Mouse (Mus musculus): ENCODE measurements around the gene Exosc10. TPM values are rescaled to one million over a fixed set of nuclear protein-coding genes. Genes with fewer than 3 reads are reported as not detected.

Gene Exosc10
- polyA plus RNA-seq, 1 experiment = 53.7 TPM

DNA sequence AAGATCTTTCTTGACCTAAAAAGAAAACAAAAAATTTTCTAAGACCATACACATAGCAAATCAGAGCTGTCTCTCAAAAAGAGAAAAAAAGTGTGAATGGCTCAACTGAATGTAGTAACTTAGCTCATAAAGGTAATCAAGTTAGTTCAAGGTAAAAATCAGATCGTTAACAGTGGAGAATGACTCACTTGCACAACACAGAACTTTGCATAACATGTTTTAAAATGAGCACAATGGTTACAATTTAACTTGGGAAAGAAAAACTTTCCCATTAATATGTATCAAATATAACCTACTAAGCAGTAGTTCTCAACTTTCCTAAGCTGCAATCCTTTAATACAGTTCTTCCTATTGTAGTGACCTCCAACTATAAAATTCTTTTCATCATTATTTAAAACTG, 62.5 kb downstream of the Exosc10 start:
- H3ac ChIP-seq (ENCODE audit: control insufficient read depth, insufficient read length, low read depth) = no peak overlapping the region
- H3K27me3 ChIP-seq (ENCODE audit: control insufficient read depth, insufficient read depth, insufficient read length) = no peaks in the 10 kb centered on the region
- no peak overlapping the region for H3K4me3 ChIP-seq (ENCODE audit: insufficient read depth, poor library complexity, severe bottlenecking)
- peaks cover 99% of the 10 kb centered on the region for H3K79me2 ChIP-seq (ENCODE audit: control insufficient read depth, insufficient read depth)
- H3K36me3 ChIP-seq (ENCODE audit: control insufficient read depth, insufficient read depth) = peaks cover 92% of the 10 kb centered on the region
- TF ChIP-seq CTCF (IDR thresholded peaks at IDR 0.05; ENCODE audit: control insufficient read depth, insufficient read depth, insufficient read length) = no peak
- TF ChIP-seq MAX (IDR thresholded peaks at IDR 0.05) = no peak
- TF ChIP-seq MYOD1 (IDR thresholded peaks at IDR 0.05; ENCODE audit: control insufficient read depth, insufficient read length, low read depth) = no peak
- TF ChIP-seq CEBPB (IDR thresholded peaks at IDR 0.05; ENCODE audit: low read depth) = no peak
- no peak for TF ChIP-seq FOSL1 (IDR thresholded peaks at IDR 0.05; ENCODE audit: insufficient read depth, low read length, poor library complexity, severe bottlenecking)
- TF ChIP-seq MYOG (IDR thresholded peaks at IDR 0.05; ENCODE audit: control insufficient read depth, extremely low read depth, insufficient read length) = no peak
- TF ChIP-seq USF1 (IDR thresholded peaks at IDR 0.05; ENCODE audit: low read depth) = no peak
- H3K79me3 ChIP-seq (ENCODE audit: low read depth) = peaks cover 70% of the 10 kb centered on the region

DNA sequence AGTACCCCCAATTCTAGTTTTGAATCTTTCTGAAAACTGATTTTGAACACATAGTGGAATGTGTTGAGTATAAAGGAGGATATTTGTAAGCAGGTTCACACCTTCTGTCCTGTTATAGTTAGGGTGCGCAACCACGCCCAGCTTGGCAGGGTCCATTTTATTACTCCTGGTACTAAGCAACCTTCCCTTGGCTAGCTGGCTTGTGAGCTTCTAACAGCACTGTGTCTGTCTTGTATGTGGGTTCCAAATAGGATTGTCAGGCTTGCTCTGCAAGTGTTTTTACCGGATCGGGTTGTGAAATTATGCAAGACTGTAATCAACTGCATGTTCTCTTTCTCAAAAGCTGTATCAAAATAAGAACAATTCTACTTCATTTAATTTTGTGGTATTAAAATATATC, 64.3 kb downstream of the Exosc10 start:
- no peak overlapping the region for H3K4me3 ChIP-seq (ENCODE audit: insufficient read depth, poor library complexity, severe bottlenecking)
- peaks cover 74% of the 10 kb centered on the region for H3K36me3 ChIP-seq (ENCODE audit: control insufficient read depth, insufficient read depth)
- no peak overlapping the region for H3ac ChIP-seq (ENCODE audit: control insufficient read depth, insufficient read length, low read depth)
- no peaks in the 10 kb centered on the region for H3K27me3 ChIP-seq (ENCODE audit: control insufficient read depth, insufficient read depth, insufficient read length)
- H3K79me3 ChIP-seq (ENCODE audit: low read depth) = peaks cover 70% of the 10 kb centered on the region
- TF ChIP-seq MAX (IDR thresholded peaks at IDR 0.05) (no peak), CTCF (IDR thresholded peaks at IDR 0.05; ENCODE audit: control insufficient read depth, insufficient read depth, insufficient read length) (no peak), FOSL1 (IDR thresholded peaks at IDR 0.05; ENCODE audit: insufficient read depth, low read length, poor library complexity, severe bottlenecking) (no peak), CEBPB (IDR thresholded peaks at IDR 0.05; ENCODE audit: low read depth) (no peak), MYOG (IDR thresholded peaks at IDR 0.05; ENCODE audit: control insufficient read depth, extremely low read depth, insufficient read length) (no peak), USF1 (IDR thresholded peaks at IDR 0.05; ENCODE audit: low read depth) (no peak), MYOD1 (IDR thresholded peaks at IDR 0.05; ENCODE audit: control insufficient read depth, insufficient read length, low read depth) (no peak)
- H3K79me2 ChIP-seq (ENCODE audit: control insufficient read depth, insufficient read depth) = peaks cover 91% of the 10 kb centered on the region

DNA sequence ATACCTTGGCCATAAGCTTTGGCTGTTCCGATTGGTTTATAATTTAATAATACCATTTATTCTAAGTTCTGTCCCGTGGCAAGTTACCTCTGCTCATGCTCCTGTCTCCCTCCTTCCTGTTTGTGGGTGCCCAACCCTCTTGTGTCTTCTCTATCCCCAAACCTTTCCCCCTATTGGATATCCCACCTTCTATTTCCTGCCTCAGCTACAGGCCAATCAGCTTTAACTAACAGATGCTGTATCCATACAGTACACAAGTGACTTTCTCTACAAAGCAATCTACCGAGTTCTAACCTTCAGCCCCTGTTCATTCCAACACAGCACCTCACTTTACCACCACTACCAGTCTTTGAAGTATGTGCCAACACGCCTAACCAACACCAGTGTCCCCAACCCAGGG, 65.4 kb downstream of the Exosc10 start:
- Histone ChIP-seq H3K4me3 (ENCODE audit: insufficient read depth, poor library complexity, severe bottlenecking) (no peak overlapping the region), H3ac (ENCODE audit: control insufficient read depth, insufficient read length, low read depth) (peak overlapping the region; percentile 9)
- TF ChIP-seq CEBPB (IDR thresholded peaks at IDR 0.05; ENCODE audit: low read depth) = no peak
- no peak for TF ChIP-seq FOSL1 (IDR thresholded peaks at IDR 0.05; ENCODE audit: insufficient read depth, low read length, poor library complexity, severe bottlenecking)
- TF ChIP-seq MAX (IDR thresholded peaks at IDR 0.05) = no peak
- no peak for TF ChIP-seq CTCF (IDR thresholded peaks at IDR 0.05; ENCODE audit: control insufficient read depth, insufficient read depth, insufficient read length)
- TF ChIP-seq MYOG (IDR thresholded peaks at IDR 0.05; ENCODE audit: control insufficient read depth, extremely low read depth, insufficient read length) = no peak
- no peak for TF ChIP-seq MYOD1 (IDR thresholded peaks at IDR 0.05; ENCODE audit: control insufficient read depth, insufficient read length, low read depth)
- TF ChIP-seq USF1 (IDR thresholded peaks at IDR 0.05; ENCODE audit: low read depth) = no peak

DNA sequence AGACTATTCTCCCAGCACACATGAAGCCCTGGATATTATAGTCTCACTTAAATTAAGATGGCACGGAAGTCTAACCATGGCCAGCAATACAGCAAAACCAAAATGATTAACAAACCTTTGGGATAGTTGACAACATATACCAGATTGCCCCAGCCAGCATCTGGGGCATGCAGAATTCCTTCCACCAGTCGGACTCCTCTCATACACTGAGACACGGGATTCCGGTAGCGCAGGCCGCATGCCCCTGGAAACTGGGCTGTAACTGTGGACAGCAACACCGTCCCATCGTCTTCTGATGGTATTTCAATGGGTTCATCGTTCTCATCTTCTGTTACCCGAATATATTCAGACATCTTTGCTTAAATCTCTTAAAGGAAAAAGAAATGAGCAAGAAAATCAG, 66.8 kb downstream of the Exosc10 start:
- H3K79me2 ChIP-seq (ENCODE audit: control insufficient read depth, insufficient read depth) = peaks cover 66% of the 10 kb centered on the region
- peak overlapping the region; percentile 35 for H3ac ChIP-seq (ENCODE audit: control insufficient read depth, insufficient read length, low read depth)
- H3K79me3 ChIP-seq (ENCODE audit: low read depth) = peaks cover 60% of the 10 kb centered on the region
- H3K4me3 ChIP-seq (ENCODE audit: insufficient read depth, poor library complexity, severe bottlenecking) = peak overlapping the region; percentile 89
- H3K27me3 ChIP-seq (ENCODE audit: control insufficient read depth, insufficient read depth, insufficient read length) = no peaks in the 10 kb centered on the region
- H3K36me3 ChIP-seq (ENCODE audit: control insufficient read depth, insufficient read depth) = peaks cover 51% of the 10 kb centered on the region
- TF ChIP-seq CTCF (IDR thresholded peaks at IDR 0.05; ENCODE audit: control insufficient read depth, insufficient read depth, insufficient read length) = no peak
- TF ChIP-seq MYOG (IDR thresholded peaks at IDR 0.05; ENCODE audit: control insufficient read depth, extremely low read depth, insufficient read length) = no peak
- TF ChIP-seq FOSL1 (IDR thresholded peaks at IDR 0.05; ENCODE audit: insufficient read depth, low read length, poor library complexity, severe bottlenecking) = no peak
- TF ChIP-seq CEBPB (IDR thresholded peaks at IDR 0.05; ENCODE audit: low read depth) = no peak
- TF ChIP-seq MAX (IDR thresholded peaks at IDR 0.05) = no peak
- no peak for TF ChIP-seq USF1 (IDR thresholded peaks at IDR 0.05; ENCODE audit: low read depth)
- no peak for TF ChIP-seq MYOD1 (IDR thresholded peaks at IDR 0.05; ENCODE audit: control insufficient read depth, insufficient read length, low read depth)

More for the DNA sequence above, 65.4 kb downstream of the Exosc10 start:
- Histone ChIP-seq H3K36me3 (ENCODE audit: control insufficient read depth, insufficient read depth) (peaks cover 65% of the 10 kb centered on the region), H3K27me3 (ENCODE audit: control insufficient read depth, insufficient read depth, insufficient read length) (no peaks in the 10 kb centered on the region), H3K79me2 (ENCODE audit: control insufficient read depth, insufficient read depth) (peaks cover 80% of the 10 kb centered on the region), H3K79me3 (ENCODE audit: low read depth) (peaks cover 70% of the 10 kb centered on the region)

DNA sequence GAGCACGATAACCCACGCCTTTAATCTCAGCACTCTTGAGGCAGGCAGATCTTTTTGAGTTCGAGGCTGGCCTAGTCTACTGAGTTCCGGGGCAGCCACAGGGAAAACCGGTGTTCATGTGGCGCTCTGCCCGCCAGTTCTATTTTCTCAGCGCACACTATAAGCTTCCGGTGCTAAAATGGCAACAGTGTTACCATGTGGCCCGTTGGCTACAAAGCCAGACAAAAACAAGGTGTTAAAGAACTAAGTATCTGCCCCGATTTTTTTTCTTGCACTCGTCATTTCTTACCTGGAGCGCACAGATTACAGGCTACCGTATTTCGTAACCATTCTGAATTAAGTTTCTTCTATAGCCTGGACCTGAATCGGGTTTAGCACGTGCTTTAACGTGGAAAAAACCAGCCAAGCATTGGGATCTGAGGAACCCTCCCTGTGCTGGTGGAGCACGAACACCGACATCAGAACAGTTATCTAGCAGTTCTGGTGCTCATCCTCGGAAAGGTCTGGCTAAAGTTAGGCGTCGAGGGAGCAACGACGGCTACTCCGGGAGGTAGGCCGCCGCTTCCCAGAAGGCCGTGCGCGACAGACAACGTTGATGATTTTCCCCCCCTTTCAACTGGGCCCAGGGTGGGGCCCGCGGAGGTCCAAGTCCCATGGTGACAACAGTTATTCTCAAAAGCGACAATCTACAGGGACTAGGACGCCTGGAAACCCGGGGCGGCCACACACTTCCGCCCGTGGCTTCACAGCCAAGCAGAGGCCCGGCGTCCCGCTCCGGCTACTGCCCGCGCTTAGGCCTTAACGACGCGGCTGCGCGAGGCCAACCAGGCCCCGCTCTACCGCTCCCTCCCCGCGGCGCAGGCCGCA, 67.8 kb downstream of the Exosc10 start:
- TF ChIP-seq MAX (IDR thresholded peaks at IDR 0.05) = peak; percentile 38
- no peak for TF ChIP-seq MYOG (IDR thresholded peaks at IDR 0.05; ENCODE audit: control insufficient read depth, extremely low read depth, insufficient read length)
- TF ChIP-seq FOSL1 (IDR thresholded peaks at IDR 0.05; ENCODE audit: insufficient read depth, low read length, poor library complexity, severe bottlenecking) = no peak
- TF ChIP-seq CEBPB (IDR thresholded peaks at IDR 0.05; ENCODE audit: low read depth) = no peak
- no peak for TF ChIP-seq CTCF (IDR thresholded peaks at IDR 0.05; ENCODE audit: control insufficient read depth, insufficient read depth, insufficient read length)
- Histone ChIP-seq H3ac (ENCODE audit: control insufficient read depth, insufficient read length, low read depth) (peak overlapping the region; percentile 96), H3K27me3 (ENCODE audit: control insufficient read depth, insufficient read depth, insufficient read length) (no peaks in the 10 kb centered on the region), H3K4me3 (ENCODE audit: insufficient read depth, poor library complexity, severe bottlenecking) (peak overlapping the region; percentile 89), H3K36me3 (ENCODE audit: control insufficient read depth, insufficient read depth) (peaks cover 41% of the 10 kb centered on the region), H3K79me2 (ENCODE audit: control insufficient read depth, insufficient read depth) (peaks cover 57% of the 10 kb centered on the region), H3K79me3 (ENCODE audit: low read depth) (peaks cover 51% of the 10 kb centered on the region)
